Mouse (Mus musculus) kidney, embryonic 16.5 days (tissue): ENCODE data around the gene Olfr839-ps1. TPM values are rescaled to one million over a fixed set of nuclear protein-coding genes. Genes with fewer than 3 reads are reported as not detected.

Experiments
- ATAC-seq: fragments of 200-750 bp; cut with Nextera tagmentation; 2 replicates; pipeline ENCODE4 v1.8.0; 2017; ENCODE audit warnings: moderate TSS enrichment; ENCODE audit not compliant: low FRiP score, low TSS enrichment
- H3K27ac ChIP-seq: fragments of 300-500 bp; sonication (generic); 2 replicates; pipeline ENCODE4 v1.5.1; 2014; ENCODE audit warnings: low read length
- H3K27me3 ChIP-seq: fragments of 300-500 bp; sonication (generic); 2 replicates; pipeline ENCODE4 v1.6.1; 2014; ENCODE audit warnings: low read length, control low read depth, mixed read lengths; ENCODE audit not compliant: insufficient read depth
- H3K36me3 ChIP-seq: fragments of 300-500 bp; sonication (generic); 2 replicates; pipeline ENCODE4 v1.6.1; 2014; ENCODE audit warnings: low read length, control low read depth, mixed read lengths; ENCODE audit not compliant: insufficient read depth
- H3K4me1 ChIP-seq: fragments of 300-500 bp; sonication (generic); 2 replicates; pipeline ENCODE4 v1.6.1; 2014; ENCODE audit warnings: low read length, control low read depth, mixed read lengths; ENCODE audit not compliant: insufficient read depth
- H3K4me2 ChIP-seq: fragments of 300-500 bp; sonication (generic); replicated peaks from 2 replicates; pipeline ENCODE4 v1.6.1; 2014; ENCODE audit warnings: low read depth, low read length
- H3K4me3 ChIP-seq: fragments of 300-500 bp; sonication (generic); 2 replicates; pipeline ENCODE4 v1.5.1; 2014; ENCODE audit warnings: mild to moderate bottlenecking, low read length
- H3K9ac ChIP-seq: fragments of 300-500 bp; sonication (generic); replicated peaks from 2 replicates; pipeline ENCODE4 v1.6.1; 2014; ENCODE audit warnings: low read length
- H3K9me3 ChIP-seq: fragments of 300-500 bp; sonication (generic); 2 replicates; pipeline ENCODE4 v1.6.1; 2016; ENCODE audit warnings: low read length, control low read depth
- WGBS: fragments of 180-500 bp; shearing (Covaris S2); extraction: QIAGEN DNeasy Blood & Tissue Kit; methylation state at CpG from one replicate; pipeline ENCODE4 v1.1.7; 2014; 5-methylcytosine and 5-hydroxymethylcytosine counted together
- polyA plus RNA-seq: library from polyadenylated mRNA; unstranded; fragments of >200 nt; fragmentation: Nextera tagmentation; extraction: Ambion mirVana; gene quantifications from 2 replicates; pipeline ENCODE4 v1.2.1, GENCODE M21; 2015

The Olfr839-ps1 gene
- polyA plus RNA-seq = not detected in 2 replicates

- 77% methylated on average over 1 of the region's 1 CpGs for WGBS
Observed at GRCm38 (mm10) chr9:19177212-19177611, at the start of gene Olfr839-ps1. Gene Olfr839-ps1, minus strand, starts transcription at chr9:19177312.

GRCm38 (mm10) chr9:19136017-19136416, 41.1 kb downstream of the Olfr839-ps1 start, which contains the start of gene Olfr837:
Gene Olfr837, plus strand, starts transcription at chr9:19136317.
- Histone ChIP-seq H3K9me3 (0 out of 2 replicates have a peak, but pooled peaks cover 3% of the 10 kb centered on the region), H3K4me2 (no peak within 1 kb of the TSS), H3K27ac (no peak within 1 kb of the TSS), H3K36me3 (no peaks in the 10 kb centered on the region), H3K9ac (no peak within 1 kb of the TSS), H3K4me3 (no peak within 1 kb of the TSS), H3K27me3 (no peaks in the 10 kb centered on the region), H3K4me1 (no peaks in the 10 kb centered on the region)
- WGBS = 82% methylated on average over 1 of the region's 1 CpGs
- ATAC-seq = no peak

More at GRCm38 (mm10) chr9:19177212-19177611, at the start of gene Olfr839-ps1:
- H3K4me1 ChIP-seq = no peaks in the 10 kb centered on the region
- no peak within 1 kb of the TSS for H3K4me2 ChIP-seq
- no peak within 1 kb of the TSS for H3K4me3 ChIP-seq
- no peak within 1 kb of the TSS for H3K9ac ChIP-seq
- ATAC-seq = no peak
- H3K27me3 ChIP-seq = no peaks in the 10 kb centered on the region
- H3K9me3 ChIP-seq = no peaks in the 10 kb centered on the region
- no peak within 1 kb of the TSS for H3K27ac ChIP-seq
- H3K36me3 ChIP-seq = no peaks in the 10 kb centered on the region

- H3K36me3 ChIP-seq = no peaks in the 10 kb centered on the region
- H3K9me3 ChIP-seq = no peaks in the 10 kb centered on the region
- H3K27me3 ChIP-seq = no peaks in the 10 kb centered on the region
- no peak for ATAC-seq
- H3K27ac ChIP-seq = no peak within 1 kb of the TSS
- no peak within 1 kb of the TSS for H3K4me2 ChIP-seq
- H3K4me3 ChIP-seq = no peak within 1 kb of the TSS
- H3K4me1 ChIP-seq = no peaks in the 10 kb centered on the region
- no peak within 1 kb of the TSS for H3K9ac ChIP-seq
Observed at GRCm38 (mm10) chr9:19120082-19120481, 57.0 kb downstream of the Olfr839-ps1 start, which contains the start of gene Olfr836. Gene Olfr836, plus strand, starts transcription at chr9:19120382.

Other genes starting within 250 kb of the Olfr839-ps1 start
- gene Olfr832, start 240.2 kb downstream of the Olfr839-ps1 start, polyA plus RNA-seq = not detected in 2 replicates
- gene Olfr834, start 189.3 kb downstream of the Olfr839-ps1 start, polyA plus RNA-seq = not detected in 2 replicates
- gene Olfr835, start 144.6 kb downstream of the Olfr839-ps1 start, polyA plus RNA-seq = not detected in 2 replicates
- gene Olfr836, start 56.9 kb downstream of the Olfr839-ps1 start, polyA plus RNA-seq = not detected in 2 replicates
- not detected in 2 replicates for gene Olfr837, start 41.0 kb downstream of the Olfr839-ps1 start, polyA plus RNA-seq
- gene Olfr843, start 74.7 kb upstream of the Olfr839-ps1 start, polyA plus RNA-seq = not detected in 2 replicates
- gene Olfr844, start 139.0 kb upstream of the Olfr839-ps1 start, polyA plus RNA-seq = not detected in 2 replicates
- not detected in 2 replicates for gene Olfr845, start 159.1 kb upstream of the Olfr839-ps1 start, polyA plus RNA-seq
- gene Olfr846, start 186.7 kb upstream of the Olfr839-ps1 start, polyA plus RNA-seq = not detected in 2 replicates
- not detected in 2 replicates for gene Olfr847, start 201.4 kb upstream of the Olfr839-ps1 start, polyA plus RNA-seq